Mouse (Mus musculus) left cerebral cortex, adult 2 months (tissue): ENCODE measurements at regions not wholly inside any gene's neighbourhood (a gene's known extent, or its start where the extent isn't known, plus 50 kb on each side); places are given as distances from the start of the nearest gene placed in this dataset.

Experiments used
- DNase-seq, 2 experiments: peaks; one replicate each; pipeline ENCODE4 v3.0.0; 2021 to 2022; ENCODE audit warnings: low spot score in 2 of 2, mixed read lengths in 1 of 2; ENCODE audit errors: extremely low spot score in 1 of 2
- H3K27ac ChIP-seq: fragments of 200-600 bp; 2 replicates; pipeline ENCODE4 v1.8.1; 2022
- H3K4me3 ChIP-seq: fragments of 200-600 bp; 2 replicates; pipeline ENCODE4 v1.8.1; 2022
- CTCF ChIP-seq: fragments of 200-600 bp; IDR thresholded peaks from 2 replicates; pipeline ENCODE4 v1.8.1; 2022; ENCODE audit warnings: antibody characterized with exemption, mild to moderate bottlenecking, moderate library complexity
- intact Hi-C: fragments of 180-260 bp; cut with DNase I; formaldehyde crosslinking; loops from one replicate; pipeline ENCODE4 v1.15.1; 2025

DNA sequence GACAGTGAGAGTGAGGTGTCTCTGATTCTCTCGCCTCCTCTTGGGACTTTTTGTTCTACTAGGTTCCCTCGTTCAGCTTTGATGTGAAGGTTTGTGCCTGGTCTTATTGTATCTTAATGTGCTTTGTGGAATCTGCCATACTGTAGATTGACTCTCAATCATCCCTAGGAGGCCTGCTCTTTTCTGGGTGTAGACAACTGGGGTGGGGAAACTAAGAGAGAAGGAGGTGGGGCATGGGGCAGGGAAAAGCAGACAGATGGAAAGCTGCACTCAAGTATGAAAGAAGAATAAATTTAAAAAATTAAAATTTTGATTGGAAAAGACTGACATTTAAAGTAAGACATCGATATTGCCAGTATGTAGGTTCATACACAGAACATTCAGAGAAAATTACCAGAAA lies 172.0 kb upstream of the Ctso start:
- Histone ChIP-seq H3K4me3 (no peak overlapping the region), H3K27ac (no peak overlapping the region)
- TF ChIP-seq CTCF, result no peak
- no peak for DNase-seq
- intact Hi-C loops, result no loop called here

DNA sequence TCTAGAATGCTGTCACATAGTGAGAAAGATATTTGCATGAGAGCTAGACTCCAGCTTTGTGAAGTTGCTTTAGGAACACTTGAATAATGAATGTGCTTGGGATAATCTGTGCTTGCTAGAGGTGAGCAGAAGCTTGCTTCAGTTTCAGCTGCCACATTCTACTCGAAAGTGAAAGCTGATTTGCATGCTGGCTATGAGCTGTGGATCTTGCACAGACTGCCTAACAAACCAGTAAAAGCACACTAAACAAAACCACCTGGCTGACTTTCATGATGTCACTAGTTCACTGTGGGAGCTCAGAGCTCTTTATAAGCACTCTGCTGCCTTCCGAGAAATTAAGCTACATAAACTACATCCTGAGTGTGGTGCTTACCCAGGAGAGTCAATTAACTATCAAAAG lies 171.5 kb upstream of the Ctso start:
- no peak for TF ChIP-seq CTCF
- Histone ChIP-seq H3K27ac (no peak overlapping the region), H3K4me3 (no peak overlapping the region)
- intact Hi-C loops, result no loop called here
- no peak for DNase-seq

DNA sequence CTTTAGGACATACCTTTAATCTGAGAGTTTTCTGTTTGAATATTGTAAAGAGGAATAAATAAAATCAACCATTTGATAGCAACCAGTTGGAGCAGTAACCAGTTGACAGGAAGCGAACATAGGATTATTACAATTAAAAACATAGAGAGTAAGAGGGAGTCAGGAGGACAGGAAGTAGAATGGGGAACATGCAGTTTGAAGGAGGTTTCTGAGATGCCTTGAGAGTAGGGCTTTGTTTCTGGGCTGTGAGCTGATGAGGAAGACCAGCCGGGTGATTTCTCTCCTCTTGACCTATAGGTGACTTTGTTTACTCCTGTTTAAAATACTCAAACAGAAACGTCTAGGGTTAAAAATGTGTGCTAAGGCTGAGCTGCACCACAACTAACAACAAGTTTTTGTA lies 160.6 kb upstream of the Ctso start:
- TF ChIP-seq CTCF, result no peak
- no peak overlapping the region for H3K4me3 ChIP-seq
- DNase-seq, result no peak
- no peak overlapping the region for H3K27ac ChIP-seq
- intact Hi-C loops, result no loop called here

GRCm38 (mm10) chr3:81773012-81773411 lies 159.4 kb upstream of the Ctso start:
- Histone ChIP-seq H3K4me3 (no peak overlapping the region), H3K27ac (no peak overlapping the region)
- intact Hi-C loops, result no loop called here
- no peak for DNase-seq
- no peak for TF ChIP-seq CTCF

DNA sequence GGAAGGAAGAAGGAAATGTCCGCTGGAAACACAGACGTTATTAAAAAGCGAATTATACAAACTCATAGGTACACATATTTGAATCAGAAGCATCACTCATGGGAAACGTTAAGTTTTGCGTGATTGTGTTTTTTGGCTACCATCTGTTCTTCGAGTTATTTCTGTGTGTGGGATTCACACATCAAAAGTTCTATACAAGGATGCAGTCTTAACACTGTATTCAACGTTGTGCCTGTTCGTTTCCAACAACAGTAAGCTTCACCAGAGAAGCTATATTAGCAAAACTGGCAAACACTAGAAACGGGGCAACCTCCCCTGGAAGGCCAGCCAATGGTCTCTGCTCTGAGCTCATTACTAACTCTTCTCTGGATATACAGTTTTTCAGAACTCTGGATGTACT lies 150.3 kb upstream of the Ctso start:
- TF ChIP-seq CTCF, result no peak
- H3K27ac ChIP-seq, result no peak overlapping the region
- intact Hi-C loops, result loop anchor here (2.0 to 10.0 kb wide), 4 partner anchors 427 to 1700 kb away; partner anchors contain the start of gene Gria2
- no peak for DNase-seq
- H3K4me3 ChIP-seq, result no peak overlapping the region

DNA sequence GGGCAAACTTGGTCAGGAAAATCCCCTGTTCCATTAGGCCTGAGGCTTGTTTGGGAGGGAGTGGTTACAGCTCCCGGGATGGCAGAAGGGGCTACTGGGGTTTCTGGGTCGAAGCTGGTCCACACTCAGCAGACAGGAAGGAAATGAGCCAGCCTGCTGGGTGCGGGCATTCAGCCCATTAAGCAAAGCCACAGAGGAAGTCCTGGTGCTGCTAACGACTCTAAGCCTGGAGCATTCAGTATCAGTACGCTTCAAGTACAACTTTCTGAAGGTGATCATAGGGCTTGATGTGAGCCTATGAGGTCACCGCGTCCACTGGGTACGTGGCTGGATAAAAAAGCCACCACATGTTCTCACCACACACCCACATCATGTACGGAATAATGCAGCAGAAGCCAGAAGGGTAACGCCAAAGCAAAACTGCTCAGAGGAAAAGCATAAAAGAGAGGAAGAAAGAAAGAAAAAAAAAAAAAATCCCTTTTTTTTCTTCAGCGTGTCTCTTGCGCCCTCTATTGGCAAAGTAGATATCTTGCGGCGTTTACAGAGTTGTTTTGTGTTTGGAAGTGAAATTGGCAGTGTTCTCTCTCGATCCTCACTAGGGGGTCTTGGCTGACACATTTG lies 149.4 kb upstream of the Ctso start:
- intact Hi-C loops, result loop anchor here (2.0 to 10.0 kb wide), 4 partner anchors 428 to 1701 kb away; partner anchors contain the start of gene Gria2
- Histone ChIP-seq H3K4me3 (peak overlapping the region; percentile 35; the same call in 1 of the 2 replicates), H3K27ac (peak overlapping the region; percentile 74)
- peak; percentile 85 for TF ChIP-seq CTCF
- DNase-seq, result peak; percentile 26 to 37

GRCm38 (mm10) chr3:81788915-81789314 lies 143.5 kb upstream of the Ctso start:
- Histone ChIP-seq H3K4me3 (no peak overlapping the region), H3K27ac (no peak overlapping the region)
- intact Hi-C loops, result loop anchor here (5.0 to 10.0 kb wide), 2 partner anchors 128 to 434 kb away; no protein-coding TSS in a partner anchor
- no peak for DNase-seq
- TF ChIP-seq CTCF, result no peak

GRCm38 (mm10) chr3:81789664-81790063 lies 142.7 kb upstream of the Ctso start:
- intact Hi-C loops, result loop anchor here (5.0 to 10.0 kb wide), 2 partner anchors 128 to 435 kb away; no protein-coding TSS in a partner anchor
- DNase-seq, result no peak
- Histone ChIP-seq H3K27ac (no peak overlapping the region; the same call in 1 of the 2 replicates), H3K4me3 (no peak overlapping the region)
- TF ChIP-seq CTCF, result no peak

DNA sequence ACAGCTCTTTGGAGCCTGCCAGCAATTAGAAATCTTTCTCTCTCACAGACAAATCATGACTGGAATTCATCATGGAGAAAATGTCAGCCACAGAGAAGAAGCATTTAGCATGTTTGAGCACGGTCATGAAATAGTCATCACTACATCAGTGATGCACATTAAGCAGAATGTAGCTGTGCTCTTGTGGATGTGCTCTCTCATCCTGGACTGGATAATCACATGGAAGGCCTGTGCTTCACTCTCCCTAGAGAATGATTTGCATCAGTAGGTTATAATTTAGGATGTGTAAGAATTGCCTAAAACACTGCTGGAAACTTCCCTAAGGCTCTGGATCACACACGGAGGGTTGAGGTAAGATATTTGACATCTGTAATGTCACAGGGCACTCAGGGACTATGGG lies 130.3 kb upstream of the Ctso start:
- intact Hi-C loops, result no loop called here
- DNase-seq, result no peak
- no peak for TF ChIP-seq CTCF
- Histone ChIP-seq H3K27ac (peak overlapping the region; percentile 32; the same call in 1 of the 2 replicates), H3K4me3 (no peak overlapping the region)

DNA sequence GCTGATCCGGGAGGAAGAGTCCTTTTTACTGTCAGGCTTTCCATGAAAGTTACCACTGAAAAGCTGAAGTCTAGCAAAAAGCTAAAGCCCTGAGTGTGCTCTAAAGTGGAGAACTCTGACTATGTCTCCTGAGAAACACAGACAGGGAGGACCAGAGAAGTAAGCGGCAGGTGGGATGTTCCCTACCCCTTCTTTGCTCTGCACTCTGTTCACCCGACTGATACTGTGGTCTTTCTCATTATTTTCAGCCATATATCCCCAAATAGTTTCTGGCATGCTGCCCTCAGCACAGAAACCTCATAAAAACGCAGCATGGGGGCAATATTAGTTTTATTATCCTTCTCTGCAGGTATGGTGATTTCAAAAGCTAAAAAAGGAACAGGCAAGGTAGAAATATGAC lies 126.7 kb upstream of the Ctso start:
- no peak for DNase-seq
- no peak for TF ChIP-seq CTCF
- Histone ChIP-seq H3K4me3 (no peak overlapping the region), H3K27ac (no peak overlapping the region)
- intact Hi-C loops, result no loop called here

- no peak for TF ChIP-seq CTCF
- intact Hi-C loops, result no loop called here
- H3K27ac ChIP-seq, result peak overlapping the region; percentile 15; the same call in 1 of the 2 replicates
- no peak for DNase-seq
- no peak overlapping the region for H3K4me3 ChIP-seq
Observed at GRCm38 (mm10) chr3:81809604-81810003, 122.8 kb upstream of the Ctso start.

DNA sequence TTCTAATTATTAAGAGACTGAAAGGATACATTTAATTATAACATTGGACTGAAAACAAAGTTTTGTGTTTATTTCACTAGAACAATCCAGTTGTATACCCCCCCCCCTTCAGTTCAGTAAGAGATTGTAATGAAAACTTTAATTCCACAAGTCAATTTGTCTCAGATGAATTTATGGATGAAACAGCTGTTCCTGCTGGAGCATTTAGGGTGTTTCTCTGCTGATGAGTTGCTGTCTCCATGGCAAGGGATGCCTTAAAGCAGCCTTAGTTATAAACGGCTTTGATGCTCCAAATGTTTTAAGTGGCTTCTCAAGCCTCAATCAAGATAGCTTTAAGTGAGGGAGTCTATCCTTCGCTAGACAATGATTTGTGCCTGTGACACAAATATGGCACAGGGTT lies 112.1 kb upstream of the Ctso start:
- DNase-seq, result no peak
- TF ChIP-seq CTCF, result no peak
- Histone ChIP-seq H3K4me3 (no peak overlapping the region), H3K27ac (no peak overlapping the region)
- intact Hi-C loops, result no loop called here

GRCm38 (mm10) chr3:81829525-81829924 lies 102.9 kb upstream of the Ctso start:
- Histone ChIP-seq H3K4me3 (no peak overlapping the region), H3K27ac (peak overlapping the region; percentile 78)
- intact Hi-C loops, result no loop called here
- no peak for TF ChIP-seq CTCF
- no peak for DNase-seq
